Mouse (Mus musculus) layer of hippocampus, adult 6 months (tissue): ENCODE measurements around the gene Arfip1. TPM values are rescaled to one million over a fixed set of nuclear protein-coding genes. Genes with fewer than 3 reads are reported as not detected.

ENCODE experiments used
- long read RNA-seq, 2 experiments: library from polyadenylated mRNA; unstranded; transcript quantifications; one replicate each; pipeline ENCODE4 v2.0.0; 2019 to 2020
- polyA plus RNA-seq: library from polyadenylated mRNA; unstranded; fragments of <200 nt; fragmentation: Nextera tagmentation; gene quantifications from 2 replicates; pipeline ENCODE4 v1.2.3, GENCODE M21; 2021

Gene Arfip1
- 8.0 and 16.3 TPM in 2 replicates for polyA plus RNA-seq
- long read RNA-seq, experiment 1, partial matches to known transcripts = 6 of 9 reads
- long read RNA-seq, experiment 1, other reads (novel, unspliced or antisense) = 3 of 9 reads
- long read RNA-seq, experiment 2, transcript Arfip1-201 (8 exons, 2,799 nt) = major isoform, 108 of 144 reads
- long read RNA-seq, experiment 2, transcript Arfip1-203 (9 exons, 1,343 nt) = minor isoform, 7 of 144 reads
- long read RNA-seq, experiment 2, partial matches to known transcripts = 2 of 144 reads
- long read RNA-seq, experiment 2, other reads (novel, unspliced or antisense) = 27 of 144 reads

DNA sequence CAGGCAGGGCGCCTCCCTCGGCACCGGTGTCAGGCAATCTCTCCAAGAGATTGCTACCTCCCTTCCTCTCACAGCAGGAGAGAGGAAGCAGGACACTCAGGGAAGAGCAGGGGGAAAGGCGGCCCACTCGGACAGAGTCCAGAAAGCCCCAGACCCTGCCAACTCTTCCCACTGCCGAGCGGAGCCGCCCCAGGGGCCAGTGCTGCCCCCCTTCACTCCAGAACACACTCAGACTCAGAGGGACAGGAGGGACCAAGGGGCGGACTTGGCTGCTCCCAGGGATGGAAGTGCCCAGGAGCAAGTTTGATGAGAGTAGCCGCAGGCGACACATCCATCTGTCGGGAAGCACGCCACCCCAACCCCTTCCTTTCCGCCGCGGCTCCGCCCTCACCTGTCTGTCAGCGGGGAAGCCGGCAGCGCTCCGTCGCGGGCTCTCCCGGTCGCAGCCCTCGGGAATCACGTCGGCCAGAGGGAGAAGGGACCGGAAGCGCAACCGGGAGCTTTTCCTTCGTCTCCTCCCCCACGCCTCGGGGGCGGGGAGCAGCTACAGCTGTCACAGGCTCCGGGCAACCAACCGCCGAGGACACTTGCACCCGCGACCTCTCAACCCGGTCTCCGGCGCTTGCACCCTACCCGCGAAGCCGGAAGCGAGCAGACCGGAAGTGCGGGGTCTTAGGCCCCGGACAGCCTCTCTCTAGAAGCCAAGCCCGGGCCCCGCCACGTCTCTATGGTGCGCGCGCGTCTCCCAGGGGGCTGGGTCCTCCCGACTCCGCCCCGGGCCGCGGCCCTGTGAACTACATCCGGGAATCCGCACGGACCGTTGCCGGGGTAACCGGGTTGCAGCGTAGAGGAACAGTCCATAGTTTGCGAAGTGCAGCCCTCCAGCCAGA is at the start of gene Arfip1:
Arfip1 (minus strand) TSS at position 603 of the 890 bp plus-strand sequence.

GRCm38 (mm10) chr3:84593274-84593673 is 10.8 kb upstream of the Arfip1 start, which contains the start of gene Tigd4:
Gene Tigd4, plus strand, starts transcription at chr3:84593574.

DNA sequence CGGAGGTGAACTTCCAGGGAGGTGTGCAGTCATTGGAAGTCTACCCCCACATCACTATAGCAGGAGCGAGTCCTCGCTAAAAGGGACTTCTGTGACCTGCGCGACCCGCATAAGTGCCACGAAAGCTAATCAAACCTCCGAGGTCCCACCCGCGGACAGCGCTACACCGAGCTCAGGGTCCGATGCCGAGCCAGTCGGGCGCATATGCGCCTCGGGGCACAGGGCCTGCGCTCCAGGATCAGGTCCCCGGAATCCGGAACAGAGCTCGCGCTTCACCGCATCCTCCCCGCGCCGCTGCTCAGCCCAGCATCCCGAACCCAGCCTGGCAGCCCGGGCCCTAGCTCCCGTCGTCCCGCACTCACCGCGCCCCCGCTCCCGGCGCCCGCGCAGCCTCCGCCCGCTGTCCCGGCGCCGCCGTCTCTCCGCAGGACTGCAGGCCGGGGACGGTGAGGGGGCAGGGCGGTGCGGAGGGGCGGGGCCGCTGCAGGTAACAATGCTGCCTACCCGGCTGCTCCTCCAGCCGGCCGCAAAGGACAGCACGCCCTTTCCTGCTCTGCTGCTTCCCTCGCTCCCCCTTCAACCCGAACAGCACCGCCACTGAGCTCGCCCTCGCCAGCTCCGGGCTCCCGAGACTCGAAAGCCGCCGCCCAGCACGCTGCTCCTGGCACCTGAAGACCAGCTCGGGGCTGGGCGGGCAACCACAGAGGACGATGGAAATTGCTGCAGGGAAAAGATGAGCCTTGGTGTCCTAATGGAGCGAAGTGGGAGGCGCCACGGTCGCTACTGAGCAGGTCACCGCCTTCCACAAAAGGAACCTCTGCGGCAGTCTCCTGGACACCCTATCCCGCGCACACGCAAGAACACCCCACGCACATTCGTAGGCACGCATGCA is 102.2 kb downstream of the Arfip1 start, which contains the start of gene Fhdc1:
Fhdc1 (minus strand) TSS at position 424 of the 892 bp plus-strand sequence.

Other genes with a start within 250 kb of the Arfip1 start
- gene Fhdc1, start 102.2 kb downstream of the Arfip1 start, polyA plus RNA-seq = 0.54 and 0.77 TPM in 2 replicates
- not detected in 2 replicates for gene Tigd4, start 10.9 kb upstream of the Arfip1 start, polyA plus RNA-seq
- 0.25 and 0.68 TPM in 2 replicates for gene Tmem154, start 83.6 kb upstream of the Arfip1 start, polyA plus RNA-seq
- 94.2 and 103 TPM in 2 replicates for gene Fbxw7, start 232.6 kb upstream of the Arfip1 start, polyA plus RNA-seq